Mouse (Mus musculus): ENCODE measurements around the gene Prune1. TPM values are rescaled to one million over a fixed set of nuclear protein-coding genes. Genes with fewer than 3 reads are reported as not detected.
"Not testable (repeated sequence)": the region's sequence is repeated elsewhere in the genome, so short reads cannot be mapped to it uniquely, and the experiment has no call there.

Gene Prune1
- polyA plus RNA-seq, 1 experiment from 2014 or later, result 29.8 TPM

- no peaks in the 10 kb centered on the region for H3K9me3 ChIP-seq (ENCODE audit: control insufficient read depth, low read length)
- peak overlapping the region; percentile 85 to 96; a peak in 3 of 4 replicates for H3K4me3 ChIP-seq (ENCODE audit: control insufficient read depth in 1 of 2, insufficient read depth in 1 of 2, low read depth in 1 of 2, low read length in 2 of 2)
- H3K27ac ChIP-seq (replicated peaks in 1 of 2; ENCODE audit: control insufficient read depth in 1 of 2, insufficient read depth in 1 of 2, low read depth in 2 of 2, low read length in 2 of 2), result peak overlapping the region; percentile 99 to 100; a peak in 3 of 4 replicates
- peaks cover 58% of the 10 kb centered on the region for H3K36me3 ChIP-seq (ENCODE audit: control insufficient read depth, insufficient read depth, low read length)
- H3K9ac ChIP-seq (ENCODE audit: low read length), result peak overlapping the region; percentile 97
- H3K4me2 ChIP-seq (ENCODE audit: low read length), result peak overlapping the region; percentile 63
- no peaks in the 10 kb centered on the region for H3K27me3 ChIP-seq (ENCODE audit: control insufficient read depth, insufficient read depth, low read length)
- peaks cover 0 to 14% of the 10 kb centered on the region in 2 experiments; a peak in 2 of 4 replicates for H3K4me1 ChIP-seq (ENCODE audit: control insufficient read depth in 2 of 2, insufficient read depth in 2 of 2, low read length in 2 of 2)
- ATAC-seq (ENCODE audit: insufficient number of reproducible peaks, insufficient read depth, low FRiP score, low read depth), result no peak
- 75% methylated on average over 6 of the region's 6 CpGs for WGBS
These were observed 63.3 kb downstream of the Prune1 start for GRCm38 (mm10) chr3:95218466-95219137.

GRCm38 (mm10) chr3:95217255-95218134 lies 64.4 kb downstream of the Prune1 start, which contains the start of gene Gabpb2:
Gene Gabpb2 (minus strand): TSS chr3:95217916.
- Histone ChIP-seq H3K4me1 (ENCODE audit: control insufficient read depth in 2 of 2, insufficient read depth in 2 of 2, low read length in 2 of 2) (peaks cover 0 to 14% of the 10 kb centered on the region in 2 experiments; a peak in 2 of 4 replicates), H3K9me3 (ENCODE audit: control insufficient read depth, low read length) (no peaks in the 10 kb centered on the region), H3K27me3 (ENCODE audit: control insufficient read depth, insufficient read depth, low read length) (no peaks in the 10 kb centered on the region), H3K36me3 (ENCODE audit: control insufficient read depth, insufficient read depth, low read length) (peaks cover 51% of the 10 kb centered on the region), H3K4me2 (ENCODE audit: low read length) (peak within 1 kb of the TSS; percentile 63), H3K9ac (ENCODE audit: low read length) (peak within 1 kb of the TSS; percentile 97), H3K27ac (replicated peaks in 1 of 2; ENCODE audit: control insufficient read depth in 1 of 2, insufficient read depth in 1 of 2, low read depth in 2 of 2, low read length in 2 of 2) (peak within 1 kb of the TSS; percentile 99 to 100), H3K4me3 (ENCODE audit: control insufficient read depth in 1 of 2, insufficient read depth in 1 of 2, low read depth in 1 of 2, low read length in 2 of 2) (peak within 1 kb of the TSS; percentile 85 to 96)
- WGBS, result under 1% methylated on average over 56 of the region's 56 CpGs
- peak; percentile 91 for ATAC-seq (ENCODE audit: insufficient number of reproducible peaks, insufficient read depth, low FRiP score, low read depth)

- H3K4me2 ChIP-seq (ENCODE audit: low read length), result peak overlapping the region; percentile 63
- H3K9me3 ChIP-seq (ENCODE audit: control insufficient read depth, low read length), result no peaks in the 10 kb centered on the region
- peaks cover 50% of the 10 kb centered on the region for H3K36me3 ChIP-seq (ENCODE audit: control insufficient read depth, insufficient read depth, low read length)
- H3K9ac ChIP-seq (ENCODE audit: low read length), result peak overlapping the region; percentile 97
- no peaks in the 10 kb centered on the region for H3K27me3 ChIP-seq (ENCODE audit: control insufficient read depth, insufficient read depth, low read length)
- peak overlapping the region; percentile 85 to 96 for H3K4me3 ChIP-seq (ENCODE audit: control insufficient read depth in 1 of 2, insufficient read depth in 1 of 2, low read depth in 1 of 2, low read length in 2 of 2)
- WGBS, result 18% methylated on average over 4 of the region's 4 CpGs
- H3K27ac ChIP-seq (replicated peaks in 1 of 2; ENCODE audit: control insufficient read depth in 1 of 2, insufficient read depth in 1 of 2, low read depth in 2 of 2, low read length in 2 of 2), result peak overlapping the region; percentile 60 to 99
- H3K4me1 ChIP-seq (ENCODE audit: control insufficient read depth in 2 of 2, insufficient read depth in 2 of 2, low read length in 2 of 2), result peaks cover 0 to 14% of the 10 kb centered on the region in 2 experiments; a peak in 2 of 4 replicates
- ATAC-seq (ENCODE audit: insufficient number of reproducible peaks, insufficient read depth, low FRiP score, low read depth), result 0 out of 2 replicates have a peak, but pooled peaks have one; percentile 15
These were observed 65.1 kb downstream of the Prune1 start for GRCm38 (mm10) chr3:95216655-95217254.

GRCm38 (mm10) chr3:95213609-95213975 lies 68.3 kb downstream of the Prune1 start:
- WGBS, result 97% methylated on average over 1 of the region's 1 CpGs
- no peak for ATAC-seq (ENCODE audit: insufficient number of reproducible peaks, insufficient read depth, low FRiP score, low read depth)
- no peak overlapping the region for H3K4me2 ChIP-seq (ENCODE audit: low read length)
- no peak overlapping the region for H3K27ac ChIP-seq (replicated peaks in 1 of 2; ENCODE audit: control insufficient read depth in 1 of 2, insufficient read depth in 1 of 2, low read depth in 2 of 2, low read length in 2 of 2)
- no peak overlapping the region for H3K9ac ChIP-seq (ENCODE audit: low read length)
- H3K36me3 ChIP-seq (ENCODE audit: control insufficient read depth, insufficient read depth, low read length), result peaks cover 49% of the 10 kb centered on the region
- no peaks in the 10 kb centered on the region for H3K27me3 ChIP-seq (ENCODE audit: control insufficient read depth, insufficient read depth, low read length)
- H3K4me1 ChIP-seq (ENCODE audit: control insufficient read depth in 2 of 2, insufficient read depth in 2 of 2, low read length in 2 of 2), result peaks cover 0 to 14% of the 10 kb centered on the region in 2 experiments; a peak in 2 of 4 replicates
- H3K9me3 ChIP-seq (ENCODE audit: control insufficient read depth, low read length), result no peaks in the 10 kb centered on the region
- no peak overlapping the region for H3K4me3 ChIP-seq (ENCODE audit: control insufficient read depth in 1 of 2, insufficient read depth in 1 of 2, low read depth in 1 of 2, low read length in 2 of 2)

- not testable (repeated sequence) for H3K4me3 ChIP-seq (ENCODE audit: control insufficient read depth in 1 of 2, insufficient read depth in 1 of 2, low read depth in 1 of 2, low read length in 2 of 2); H3K4me1 ChIP-seq (ENCODE audit: control insufficient read depth in 2 of 2, insufficient read depth in 2 of 2, low read length in 2 of 2); H3K9ac ChIP-seq (ENCODE audit: low read length); H3K27me3 ChIP-seq (ENCODE audit: control insufficient read depth, insufficient read depth, low read length); H3K9me3 ChIP-seq (ENCODE audit: control insufficient read depth, low read length); H3K27ac ChIP-seq (replicated peaks in 1 of 2; ENCODE audit: control insufficient read depth in 1 of 2, insufficient read depth in 1 of 2, low read depth in 2 of 2, low read length in 2 of 2); ATAC-seq (ENCODE audit: insufficient number of reproducible peaks, insufficient read depth, low FRiP score, low read depth); H3K4me2 ChIP-seq (ENCODE audit: low read length)
- peaks cover 54% of the 10 kb centered on the region for H3K36me3 ChIP-seq (ENCODE audit: control insufficient read depth, insufficient read depth, low read length)
- 91% methylated on average over 7 of the region's 10 CpGs for WGBS
These were observed 68.8 kb downstream of the Prune1 start for GRCm38 (mm10) chr3:95212889-95213608.

- Histone ChIP-seq H3K9ac (ENCODE audit: low read length) (no peak overlapping the region), H3K4me1 (ENCODE audit: control insufficient read depth in 2 of 2, insufficient read depth in 2 of 2, low read length in 2 of 2) (no peaks in the 10 kb centered on the region), H3K4me2 (ENCODE audit: low read length) (no peak overlapping the region), H3K9me3 (ENCODE audit: control insufficient read depth, low read length) (no peaks in the 10 kb centered on the region), H3K27me3 (ENCODE audit: control insufficient read depth, insufficient read depth, low read length) (no peaks in the 10 kb centered on the region), H3K36me3 (ENCODE audit: control insufficient read depth, insufficient read depth, low read length) (peaks cover 71% of the 10 kb centered on the region), H3K4me3 (ENCODE audit: control insufficient read depth in 1 of 2, insufficient read depth in 1 of 2, low read depth in 1 of 2, low read length in 2 of 2) (no peak overlapping the region), H3K27ac (replicated peaks in 1 of 2; ENCODE audit: control insufficient read depth in 1 of 2, insufficient read depth in 1 of 2, low read depth in 2 of 2, low read length in 2 of 2) (no peak overlapping the region)
- 82% methylated on average over 2 of the region's 2 CpGs for WGBS
- no peak for ATAC-seq (ENCODE audit: insufficient number of reproducible peaks, insufficient read depth, low FRiP score, low read depth)
These were observed 71.3 kb downstream of the Prune1 start for GRCm38 (mm10) chr3:95210585-95210984.

- 80% methylated on average over 4 of the region's 4 CpGs for WGBS
- Histone ChIP-seq H3K27me3 (ENCODE audit: control insufficient read depth, insufficient read depth, low read length) (no peaks in the 10 kb centered on the region), H3K4me2 (ENCODE audit: low read length) (no peak overlapping the region), H3K9me3 (ENCODE audit: control insufficient read depth, low read length) (no peaks in the 10 kb centered on the region), H3K4me3 (ENCODE audit: control insufficient read depth in 1 of 2, insufficient read depth in 1 of 2, low read depth in 1 of 2, low read length in 2 of 2) (no peak overlapping the region), H3K36me3 (ENCODE audit: control insufficient read depth, insufficient read depth, low read length) (peaks cover 84% of the 10 kb centered on the region), H3K9ac (ENCODE audit: low read length) (no peak overlapping the region), H3K4me1 (ENCODE audit: control insufficient read depth in 2 of 2, insufficient read depth in 2 of 2, low read length in 2 of 2) (no peaks in the 10 kb centered on the region), H3K27ac (replicated peaks in 1 of 2; ENCODE audit: control insufficient read depth in 1 of 2, insufficient read depth in 1 of 2, low read depth in 2 of 2, low read length in 2 of 2) (no peak overlapping the region)
- no peak for ATAC-seq (ENCODE audit: insufficient number of reproducible peaks, insufficient read depth, low FRiP score, low read depth)
These were observed 73.6 kb downstream of the Prune1 start for GRCm38 (mm10) chr3:95208286-95208685.
